Mouse (Mus musculus): ENCODE measurements at regions not wholly inside any gene's neighbourhood (a gene's known extent, or its start where the extent isn't known, plus 50 kb on each side); places are given as distances from the start of the nearest gene placed in this dataset.

GRCm38 (mm10) chr3:21667349-21668143, 408.9 kb upstream of the Tbl1xr1 start:
- TF ChIP-seq POLR2AphosphoS2 (IDR thresholded peaks at IDR 0.05; ENCODE audit: low read depth, low read length) = no peak
- no peak for TF ChIP-seq RAD21 (IDR thresholded peaks at IDR 0.05; ENCODE audit: low read depth, low read length)
- TF ChIP-seq KAT2A (IDR thresholded peaks at IDR 0.05; ENCODE audit: insufficient replicate concordance, low read length) = no peak
- TF ChIP-seq E2F4 (IDR thresholded peaks at IDR 0.05; ENCODE audit: insufficient replicate concordance, low read depth, low read length) = no peak
- TF ChIP-seq ZNF384 (IDR thresholded peaks at IDR 0.05; ENCODE audit: low read depth, low read length) = no peak
- TF ChIP-seq MAFK (IDR thresholded peaks at IDR 0.05; ENCODE audit: insufficient replicate concordance, low read length) = no peak
- TF ChIP-seq CHD2 (IDR thresholded peaks at IDR 0.05; ENCODE audit: low read length) = no peak
- no peak for TF ChIP-seq CTCF (conservative IDR thresholded peaks at IDR 0.05 in 1 of 2, IDR thresholded peaks at IDR 0.05 in 1 of 2; ENCODE audit: low read depth in 2 of 2, low read length in 2 of 2)
- no peak for TF ChIP-seq JUND (conservative IDR thresholded peaks at IDR 0.05; ENCODE audit: low read depth, low read length)
- no peak for TF ChIP-seq SMC3 (IDR thresholded peaks at IDR 0.05; ENCODE audit: low read depth, low read length)
- TF ChIP-seq HCFC1 (IDR thresholded peaks at IDR 0.05; ENCODE audit: low read depth, low read length) = no peak
- no peak for TF ChIP-seq ZC3H11A (IDR thresholded peaks at IDR 0.05; ENCODE audit: low read depth, low read length)
- TF ChIP-seq TBP (conservative IDR thresholded peaks at IDR 0.05; ENCODE audit: low read depth, low read length) = no peak
- no peak overlapping the region for H3K4me2 ChIP-seq (ENCODE audit: insufficient read depth, low read depth, poor library complexity, severe bottlenecking)
- in situ Hi-C loops (cut with MboI; ENCODE audit: low pct_ligation_motif_present, low pct_unique_long_range_greater_than_20kb, low sequenced_read_pairs) = no loop called here
- no peak overlapping the region for H3K27ac ChIP-seq (ENCODE audit: insufficient read depth, low read depth)
- dilution Hi-C loops (cut with MboI; ENCODE audit: extremely low pct_ligation_motif_present, extremely low pct_unique_long_range_greater_than_20kb, low sequenced_read_pairs) = no loop called here
- H3K9ac ChIP-seq (ENCODE audit: insufficient read depth, low read depth) = no peak overlapping the region
- H3K27me3 ChIP-seq (replicated peaks) = no peaks in the 10 kb centered on the region
- no peaks in the 10 kb centered on the region for H3K9me3 ChIP-seq (replicated peaks; ENCODE audit: low read length)
- no peak for DNase-seq (ENCODE audit: extremely low read depth)
- peaks cover 0 to 11% of the 10 kb centered on the region in 2 experiments; a peak in 2 of 4 replicates for H3K4me1 ChIP-seq (ENCODE audit: control insufficient read depth in 1 of 2, insufficient read depth in 2 of 2)
- no peaks in the 10 kb centered on the region for H3K36me3 ChIP-seq (replicated peaks in 1 of 2; ENCODE audit: control insufficient read depth in 1 of 2, insufficient read depth in 1 of 2, low read length in 1 of 2)
- no peaks in the 10 kb centered on the region for H3K79me2 ChIP-seq (replicated peaks; ENCODE audit: control insufficient read depth, extremely low read depth, insufficient read depth, poor library complexity, severe bottlenecking)
- no peak overlapping the region for H3K4me3 ChIP-seq (replicated peaks in 1 of 3; ENCODE audit: low read depth in 2 of 3, low read length in 2 of 3, poor library complexity in 1 of 3)

GRCm38 (mm10) chr3:21671885-21672284, 404.6 kb upstream of the Tbl1xr1 start:
- peaks cover 0 to 15% of the 10 kb centered on the region in 2 experiments; a peak in 2 of 4 replicates for H3K4me1 ChIP-seq (ENCODE audit: control insufficient read depth in 1 of 2, insufficient read depth in 2 of 2)
- H3K4me3 ChIP-seq (replicated peaks in 1 of 3; ENCODE audit: low read depth in 2 of 3, low read length in 2 of 3, poor library complexity in 1 of 3) = no peak overlapping the region
- H3K27ac ChIP-seq (ENCODE audit: insufficient read depth, low read depth) = no peak overlapping the region
- H3K9me3 ChIP-seq (replicated peaks; ENCODE audit: low read length) = no peaks in the 10 kb centered on the region
- no peaks in the 10 kb centered on the region for H3K79me2 ChIP-seq (replicated peaks; ENCODE audit: control insufficient read depth, extremely low read depth, insufficient read depth, poor library complexity, severe bottlenecking)
- dilution Hi-C loops (cut with MboI; ENCODE audit: extremely low pct_ligation_motif_present, extremely low pct_unique_long_range_greater_than_20kb, low sequenced_read_pairs) = no loop called here
- no peaks in the 10 kb centered on the region for H3K27me3 ChIP-seq (replicated peaks)
- no peak for TF ChIP-seq RAD21 (IDR thresholded peaks at IDR 0.05; ENCODE audit: low read depth, low read length)
- TF ChIP-seq PAX5 (IDR thresholded peaks at IDR 0.05; ENCODE audit: low read length) = no peak
- TF ChIP-seq GABPA (IDR thresholded peaks at IDR 0.05; ENCODE audit: insufficient replicate concordance, low read depth, low read length) = no peak
- no peak for TF ChIP-seq CTCF (conservative IDR thresholded peaks at IDR 0.05 in 1 of 2, IDR thresholded peaks at IDR 0.05 in 1 of 2; ENCODE audit: low read depth in 2 of 2, low read length in 2 of 2)
- TF ChIP-seq ZC3H11A (IDR thresholded peaks at IDR 0.05; ENCODE audit: low read depth, low read length) = no peak
- TF ChIP-seq JUND (conservative IDR thresholded peaks at IDR 0.05; ENCODE audit: low read depth, low read length) = no peak
- TF ChIP-seq TBP (conservative IDR thresholded peaks at IDR 0.05; ENCODE audit: low read depth, low read length) = no peak
- TF ChIP-seq ETS1 (conservative IDR thresholded peaks at IDR 0.05; ENCODE audit: low read depth, low read length) = no peak
- TF ChIP-seq ZKSCAN1 (IDR thresholded peaks at IDR 0.05; ENCODE audit: borderline replicate concordance, low read depth, low read length) = no peak
- TF ChIP-seq MEF2A (IDR thresholded peaks at IDR 0.05; ENCODE audit: borderline replicate concordance, low read depth, low read length) = no peak
- TF ChIP-seq CHD2 (IDR thresholded peaks at IDR 0.05; ENCODE audit: low read length) = no peak
- no peak for DNase-seq (ENCODE audit: extremely low read depth)
- H3K9ac ChIP-seq (ENCODE audit: insufficient read depth, low read depth) = no peak overlapping the region
- no peaks in the 10 kb centered on the region for H3K36me3 ChIP-seq (replicated peaks in 1 of 2; ENCODE audit: control insufficient read depth in 1 of 2, insufficient read depth in 1 of 2, low read length in 1 of 2)
- H3K4me2 ChIP-seq (ENCODE audit: insufficient read depth, low read depth, poor library complexity, severe bottlenecking) = no peak overlapping the region
- in situ Hi-C loops (cut with MboI; ENCODE audit: low pct_ligation_motif_present, low pct_unique_long_range_greater_than_20kb, low sequenced_read_pairs) = no loop called here

Measured in CH12.LX (cell line).